Mouse (Mus musculus): ENCODE results near the gene Pitx2.

The Pitx2 gene

GRCm38 (mm10) chr3:129199609-129200500 lies at the start of gene Pitx2:
Gene Pitx2 (plus strand): TSS chr3:129199878.
- DNase-seq (ENCODE audit: low read depth, low spot score): no peak

- DNase-seq (ENCODE audit: low read depth, low spot score): no peak
These were observed 49.7 kb upstream of the Pitx2 start for GRCm38 (mm10) chr3:129150001-129150400.

- DNase-seq (ENCODE audit: low read depth, low spot score): no peak
These were observed 48.5 kb upstream of the Pitx2 start for GRCm38 (mm10) chr3:129151096-129151685.

GRCm38 (mm10) chr3:129158812-129159370 lies 40.8 kb upstream of the Pitx2 start:
- no peak for DNase-seq (ENCODE audit: low read depth, low spot score)

- DNase-seq (ENCODE audit: low read depth, low spot score): no peak
These were observed 38.2 kb upstream of the Pitx2 start for GRCm38 (mm10) chr3:129161333-129162035.

GRCm38 (mm10) chr3:129164246-129164645 lies 35.4 kb upstream of the Pitx2 start:
- no peak for DNase-seq (ENCODE audit: low read depth, low spot score)

- no peak for DNase-seq (ENCODE audit: low read depth, low spot score)
These were observed 34.0 kb upstream of the Pitx2 start for GRCm38 (mm10) chr3:129165715-129166114.

- no peak for DNase-seq (ENCODE audit: low read depth, low spot score)
These were observed 33.0 kb upstream of the Pitx2 start for GRCm38 (mm10) chr3:129166684-129167083.

GRCm38 (mm10) chr3:129170416-129170815 lies 29.3 kb upstream of the Pitx2 start:
- no peak for DNase-seq (ENCODE audit: low read depth, low spot score)

- no peak for DNase-seq (ENCODE audit: low read depth, low spot score)
These were observed 27.9 kb upstream of the Pitx2 start for GRCm38 (mm10) chr3:129171789-129172188.

- no peak for DNase-seq (ENCODE audit: low read depth, low spot score)
These were observed 5.2 kb upstream of the Pitx2 start for GRCm38 (mm10) chr3:129194436-129194835.

GRCm38 (mm10) chr3:129195036-129195435 lies 4.6 kb upstream of the Pitx2 start:
- no peak for DNase-seq (ENCODE audit: low read depth, low spot score)

GRCm38 (mm10) chr3:129195816-129196549 lies 3.7 kb upstream of the Pitx2 start:
- DNase-seq (ENCODE audit: low read depth, low spot score): no peak

GRCm38 (mm10) chr3:129196550-129196919 lies 3.1 kb upstream of the Pitx2 start:
- no peak for DNase-seq (ENCODE audit: low read depth, low spot score)

- no peak for DNase-seq (ENCODE audit: low read depth, low spot score)
These were observed 2.6 kb upstream of the Pitx2 start for GRCm38 (mm10) chr3:129197035-129197434.

GRCm38 (mm10) chr3:129197786-129198626 lies 1.7 kb upstream of the Pitx2 start:
- no peak for DNase-seq (ENCODE audit: low read depth, low spot score)

GRCm38 (mm10) chr3:129198627-129198903 lies 1.1 kb upstream of the Pitx2 start:
- DNase-seq (ENCODE audit: low read depth, low spot score): no peak

- DNase-seq (ENCODE audit: low read depth, low spot score): no peak
These were observed 494 bp upstream of the Pitx2 start for GRCm38 (mm10) chr3:129199160-129199608.

GRCm38 (mm10) chr3:129200501-129200890 lies 818 bp downstream of the Pitx2 start:
- DNase-seq (ENCODE audit: low read depth, low spot score): no peak

- DNase-seq (ENCODE audit: low read depth, low spot score): no peak
These were observed 1.5 kb downstream of the Pitx2 start for GRCm38 (mm10) chr3:129201156-129201555.
